8 mouse cellular contexts compared by ENCODE assay signal in genomic region chr5:113516873-113517336, GRCm38 (mm10). TPM values are rescaled to one million over a fixed set of nuclear protein-coding genes. Genes with fewer than 3 reads are reported as not detected.
A peak's percentile ranks its signal among the peaks of the same experiment; 100 is the strongest.
DNase-seq lines count a peak whose midpoint lies in the region; ATAC-seq lines count a peak whose summit lies in the region.

No protein-coding gene starts in this region.

- H3K4me2 ChIP-seq in heart, embryonic 13.5 days, result peak overlapping the region; percentile 52
- H3K4me2 ChIP-seq in hindbrain, embryonic 13.5 days, result peak overlapping the region; percentile 29; the same call in 1 of the 2 replicates

- ATAC-seq in heart, embryonic 13.5 days (ENCODE audit: extremely low read depth, insufficient number of reproducible peaks, low FRiP score, low TSS enrichment), result no peak
- ATAC-seq in common myeloid progenitor, adult 5-6 weeks (replicated peaks; ENCODE audit: low read depth, poor library complexity, severe bottlenecking), result 0 out of 2 replicates have a peak, but pooled peaks have one; percentile 45
- peak; percentile 52 for ATAC-seq in hindbrain, embryonic 13.5 days (ENCODE audit: low FRiP score)
- ATAC-seq in erythroblast, adult 5-6 weeks (replicated peaks; ENCODE audit: low FRiP score, poor library complexity, severe bottlenecking), result no peak

- peak overlapping the region; percentile 62 for H3K27ac ChIP-seq in heart, embryonic 13.5 days (replicated peaks)
- peak overlapping the region; percentile 76 for H3K27ac ChIP-seq in hindbrain, embryonic 13.5 days

- no peak for DNase-seq in heart, postnatal 4 days
- DNase-seq in lung, postnatal 4 days, result peak; percentile 61 to 79
- DNase-seq in right cerebral cortex, postnatal 25 days, result no peak
- DNase-seq in cerebellum, adult 11-12 months, result no peak

- no peaks in the 10 kb centered on the region for H3K36me3 ChIP-seq in heart, embryonic 13.5 days
- H3K36me3 ChIP-seq in hindbrain, embryonic 13.5 days, result no peaks in the 10 kb centered on the region

- peaks cover 11% of the 10 kb centered on the region; the same call in 1 of the 2 replicates for H3K27me3 ChIP-seq in heart, embryonic 13.5 days (replicated peaks)
- no peaks in the 10 kb centered on the region for H3K27me3 ChIP-seq in hindbrain, embryonic 13.5 days

- peak overlapping the region; percentile 37; the same call in 1 of the 2 replicates for H3K9ac ChIP-seq in heart, embryonic 13.5 days
- H3K9ac ChIP-seq in hindbrain, embryonic 13.5 days, result peak overlapping the region; percentile 60; the same call in 1 of the 2 replicates

- H3K4me1 ChIP-seq in heart, embryonic 13.5 days, result peaks cover 56% of the 10 kb centered on the region
- peaks cover 24% of the 10 kb centered on the region for H3K4me1 ChIP-seq in hindbrain, embryonic 13.5 days (replicated peaks)

- WGBS in heart, embryonic 13.5 days, result 26% methylated on average over 14 of the region's 14 CpGs
- 23% methylated on average over 14 of the region's 14 CpGs for WGBS in hindbrain, embryonic 13.5 days

- H3K9me3 ChIP-seq in heart, embryonic 13.5 days, result no peaks in the 10 kb centered on the region
- no peaks in the 10 kb centered on the region for H3K9me3 ChIP-seq in hindbrain, embryonic 13.5 days

- peak overlapping the region; percentile 9; the same call in 1 of the 2 replicates for H3K4me3 ChIP-seq in heart, embryonic 13.5 days
- H3K4me3 ChIP-seq in hindbrain, embryonic 13.5 days, result no peak overlapping the region

RNA-seq across cellular contexts. Expression of gene Wscd2, which starts 26.8 kb away (rescaled TPM):
- 3.8 and 4.0 TPM in 2 replicates for polyA plus RNA-seq in heart, embryonic 13.5 days (2015; fragmentation: Nextera tagmentation; extraction: Ambion mirVana)
- total RNA-seq in heart, postnatal 4 days (2021), result 1 to 10 TPM; 1.1 to 1.3 TPM
- total RNA-seq in common myeloid progenitor, adult 5-6 weeks (2017), result not detected in 2 replicates
- polyA plus RNA-seq in hindbrain, embryonic 13.5 days (2015; fragmentation: Nextera tagmentation; extraction: Ambion mirVana), result 9.8 and 10.4 TPM in 2 replicates
- total RNA-seq in erythroblast, adult 5-6 weeks (2015; ENCODE audit: low replicate concordance), result not detected in 2 replicates
- total RNA-seq in erythroblast, adult 5-6 weeks (2017; ENCODE audit: low replicate concordance), result 0.26 TPM in 1 of 2 replicates, not detected in the other

Comparison
In these comparisons a context has a peak if more than half of its experiments do, and no peak if none do; other contexts are left out.
1. ATAC-seq: peak in common myeloid progenitor, adult 5-6 weeks (single experiment) and hindbrain, embryonic 13.5 days (single experiment); none in heart, embryonic 13.5 days (single experiment) and erythroblast, adult 5-6 weeks (single experiment).
2. DNase-seq: peak in lung, postnatal 4 days (2 of 2); none in heart, postnatal 4 days (single experiment), right cerebral cortex, postnatal 25 days (single experiment) and cerebellum, adult 11-12 months (single experiment).